Comparison of ENCODE assay signal across 17 mouse cellular contexts in genomic region chr11:36059325-36059843, GRCm38 (mm10).
"Had no signal": no experiment of that assay in that cellular context is flagged by ENCODE, and none has a peak within 500 bp of the region (broad histone marks: within the 10 kb centered on the region; RNA-seq: fewer than 3 reads in every experiment).

No protein-coding gene starts in this region.

- H3K4me2 ChIP-seq: liver, embryonic 12.5 days; lung, embryonic 14.5 days; midbrain, embryonic 13.5 days; neural tube, embryonic 13.5 days; neural tube, embryonic 15.5 days had no signal

- DNase-seq: lung, adult 18-20 months; lung, embryonic 14.5 days; lung, postnatal 10 days; lung, postnatal 4 days; right cerebral cortex, adult 18-20 months; right cerebral cortex, postnatal 25 days; right cerebral cortex, postnatal 4 days; spleen, adult 18-20 months; thymus, adult 18-20 months; thymus, postnatal 14 days; thymus, postnatal 36 days had no signal

- ATAC-seq: liver, embryonic 12.5 days; midbrain, embryonic 13.5 days had no signal

- H3K36me3 ChIP-seq: liver, embryonic 12.5 days had no signal

- H3K9ac ChIP-seq: liver, embryonic 12.5 days; liver, embryonic 14.5 days; lung, embryonic 14.5 days; midbrain, embryonic 13.5 days; neural tube, embryonic 13.5 days; neural tube, embryonic 15.5 days had no signal

- H3K4me3 ChIP-seq: liver, embryonic 12.5 days; midbrain, embryonic 13.5 days; myocyte; neural tube, embryonic 13.5 days; neural tube, embryonic 15.5 days had no signal

- H3K9me3 ChIP-seq: liver, embryonic 12.5 days; midbrain, embryonic 13.5 days; neural tube, embryonic 13.5 days; neural tube, embryonic 15.5 days had no signal

- H3K27me3 ChIP-seq: liver, embryonic 12.5 days; neural tube, embryonic 13.5 days; neural tube, embryonic 15.5 days had no signal

- H3K27ac ChIP-seq: liver, embryonic 12.5 days; liver, embryonic 14.5 days; midbrain, embryonic 13.5 days; neural tube, embryonic 13.5 days; neural tube, embryonic 15.5 days had no signal

- H3K4me1 ChIP-seq: liver, embryonic 12.5 days; midbrain, embryonic 13.5 days; neural tube, embryonic 15.5 days had no signal
